Mouse (Mus musculus) kidney, embryonic 15.5 days (tissue): Measurements from ENCODE around the gene Rps19. TPM values are rescaled to one million over a fixed set of nuclear protein-coding genes. Genes with fewer than 3 reads are reported as not detected.
A peak's percentile ranks its signal among the peaks of the same experiment; 100 is the strongest.

ENCODE experiments used
- ATAC-seq: fragments of 200-750 bp; cut with Nextera tagmentation; replicated peaks from 2 replicates; pipeline ENCODE4 v1.8.0; 2017; ENCODE audit warnings: moderate TSS enrichment; ENCODE audit not compliant: low FRiP score
- H3K27ac ChIP-seq: fragments of 300-500 bp; sonication (generic); 2 replicates; pipeline ENCODE4 v1.5.1; 2015; ENCODE audit warnings: mild to moderate bottlenecking, inconsistent platforms
- H3K27me3 ChIP-seq: fragments of 300-500 bp; sonication (generic); 2 replicates; pipeline ENCODE4 v1.6.1; 2015; ENCODE audit warnings: inconsistent platforms
- H3K36me3 ChIP-seq: fragments of 300-500 bp; sonication (generic); 2 replicates; pipeline ENCODE4 v1.6.1; 2015; ENCODE audit warnings: inconsistent platforms
- H3K4me1 ChIP-seq: fragments of 300-500 bp; sonication (generic); 2 replicates; pipeline ENCODE4 v1.6.1; 2015; ENCODE audit warnings: inconsistent platforms
- H3K4me2 ChIP-seq: fragments of 300-500 bp; sonication (generic); 2 replicates; pipeline ENCODE4 v1.6.1; 2015; ENCODE audit warnings: moderate library complexity, mild to moderate bottlenecking, inconsistent platforms
- H3K4me3 ChIP-seq: fragments of 300-500 bp; sonication (generic); replicated peaks from 2 replicates; pipeline ENCODE4 v1.5.1; 2015; ENCODE audit warnings: mild to moderate bottlenecking, inconsistent platforms
- H3K9ac ChIP-seq: fragments of 300-500 bp; sonication (generic); 2 replicates; pipeline ENCODE4 v1.6.1; 2015; ENCODE audit warnings: mild to moderate bottlenecking, inconsistent platforms
- H3K9me3 ChIP-seq: fragments of 300-500 bp; sonication (generic); replicated peaks from 2 replicates; pipeline ENCODE4 v1.6.1; 2016; ENCODE audit warnings: inconsistent platforms
- WGBS: fragments of 180-500 bp; shearing (Covaris S2); methylation state at CpG from one replicate; pipeline ENCODE4 v1.1.7; 2015; ENCODE audit warnings: mixed read lengths; 5-methylcytosine and 5-hydroxymethylcytosine counted together
- polyA plus RNA-seq: library from polyadenylated mRNA; unstranded; fragments of >200 nt; fragmentation: Nextera tagmentation; extraction: Ambion mirVana; gene quantifications from 2 replicates; pipeline ENCODE4 v1.2.1, GENCODE M21; 2015

The Rps19 gene
- polyA plus RNA-seq, 1 experiment from 2014 or later = 2,383 TPM

DNA sequence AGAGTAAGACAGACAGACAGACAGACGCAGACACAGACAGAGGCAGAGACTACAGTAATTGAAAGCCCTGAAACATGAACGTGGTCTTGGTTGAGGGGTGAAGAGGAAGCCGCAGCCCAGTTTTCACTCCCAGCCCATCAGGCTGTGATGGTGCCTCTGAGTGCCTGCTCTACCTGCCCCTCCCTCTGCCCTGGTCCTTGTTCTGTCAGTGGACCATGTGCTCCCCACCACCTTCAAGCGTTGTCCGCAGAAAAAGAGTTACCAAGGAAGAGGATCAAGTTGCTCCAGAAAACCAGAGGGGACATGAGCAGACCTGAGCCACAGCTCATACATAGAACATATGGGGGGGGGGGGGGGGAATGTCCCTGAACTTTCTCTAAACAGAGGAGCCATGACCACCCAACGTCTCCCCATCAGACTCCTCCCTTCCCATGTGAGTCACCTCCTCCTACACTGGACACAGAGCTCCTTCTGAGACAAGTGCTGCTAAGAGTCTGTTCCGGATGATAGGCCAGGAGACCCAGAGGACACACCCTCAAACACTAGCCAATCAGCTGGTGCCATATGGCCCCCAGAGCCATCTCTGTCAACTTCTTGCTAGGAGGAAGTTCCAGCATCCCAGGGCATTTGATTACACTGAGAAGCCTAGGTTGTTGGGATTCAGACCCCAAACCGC lies 31.5 kb upstream of the Rps19 start:
- no peak overlapping the region for H3K9ac ChIP-seq
- no peaks in the 10 kb centered on the region for H3K36me3 ChIP-seq
- H3K4me3 ChIP-seq = no peak overlapping the region
- 0 out of 2 replicates have a peak overlapping the region, but pooled peaks have one; percentile 27 for H3K27ac ChIP-seq
- 61% methylated on average over 8 of the region's 8 CpGs for WGBS
- H3K4me2 ChIP-seq = no peak overlapping the region
- ATAC-seq = peak; percentile 86
- no peaks in the 10 kb centered on the region for H3K27me3 ChIP-seq
- no peaks in the 10 kb centered on the region for H3K9me3 ChIP-seq
- H3K4me1 ChIP-seq = peaks cover 26% of the 10 kb centered on the region

GRCm38 (mm10) chr7:24853233-24853563 lies 31.0 kb upstream of the Rps19 start:
- Histone ChIP-seq H3K4me1 (peaks cover 26% of the 10 kb centered on the region), H3K4me3 (no peak overlapping the region), H3K9ac (no peak overlapping the region), H3K4me2 (no peak overlapping the region), H3K9me3 (no peaks in the 10 kb centered on the region), H3K27ac (0 out of 2 replicates have a peak overlapping the region, but pooled peaks have one; percentile 27), H3K27me3 (no peaks in the 10 kb centered on the region), H3K36me3 (no peaks in the 10 kb centered on the region)
- peak; percentile 36; the same call in 1 of the 2 replicates for ATAC-seq

GRCm38 (mm10) chr7:24853695-24854094 lies 30.5 kb upstream of the Rps19 start:
- H3K4me2 ChIP-seq = no peak overlapping the region
- H3K4me3 ChIP-seq = no peak overlapping the region
- H3K4me1 ChIP-seq = peaks cover 26% of the 10 kb centered on the region
- no peak overlapping the region for H3K9ac ChIP-seq
- H3K27me3 ChIP-seq = no peaks in the 10 kb centered on the region
- ATAC-seq = no peak
- H3K9me3 ChIP-seq = no peaks in the 10 kb centered on the region
- no peak overlapping the region for H3K27ac ChIP-seq
- WGBS = 29% methylated on average over 7 of the region's 7 CpGs
- H3K36me3 ChIP-seq = no peaks in the 10 kb centered on the region

DNA sequence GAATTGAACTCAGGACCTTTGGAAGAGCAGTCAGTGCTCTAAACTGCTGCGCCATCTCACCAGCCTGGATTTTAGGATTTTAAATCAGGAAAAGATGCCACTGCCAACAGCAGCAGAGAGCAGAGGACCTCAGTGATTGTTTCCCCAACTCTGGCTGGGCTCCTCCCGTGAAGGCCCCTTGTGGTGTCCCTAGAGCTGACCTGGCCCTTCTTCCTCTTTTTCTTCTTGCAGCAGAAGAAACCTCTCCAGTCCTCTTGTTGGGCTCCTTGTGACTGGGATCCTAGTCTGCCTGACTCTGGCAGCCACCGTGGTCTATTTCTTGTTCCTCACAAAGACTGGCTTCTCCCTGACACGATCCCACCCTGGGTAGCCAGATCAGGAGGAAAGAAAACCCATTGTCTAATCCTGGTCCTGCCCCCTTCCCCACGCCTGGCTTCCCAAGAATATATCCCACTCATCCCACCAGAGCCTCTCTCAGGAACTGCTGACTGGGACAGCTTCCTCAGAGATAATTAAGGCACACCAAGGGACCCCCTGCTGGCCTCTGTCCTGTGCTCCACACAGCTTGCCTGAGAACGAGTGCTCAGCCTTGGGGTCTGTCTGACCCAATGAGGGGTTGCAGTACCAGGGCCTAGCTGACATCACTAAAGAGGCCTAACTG lies 27.6 kb upstream of the Rps19 start:
- Histone ChIP-seq H3K4me3 (no peak overlapping the region), H3K27me3 (no peaks in the 10 kb centered on the region), H3K9ac (no peak overlapping the region), H3K36me3 (no peaks in the 10 kb centered on the region), H3K9me3 (no peaks in the 10 kb centered on the region), H3K4me2 (no peak overlapping the region), H3K27ac (no peak overlapping the region), H3K4me1 (peaks cover 16% of the 10 kb centered on the region)
- ATAC-seq = no peak
- 60% methylated on average over 6 of the region's 6 CpGs for WGBS

GRCm38 (mm10) chr7:24859234-24859633 lies 24.9 kb upstream of the Rps19 start:
- H3K27me3 ChIP-seq = no peaks in the 10 kb centered on the region
- 70% methylated on average over 5 of the region's 5 CpGs for WGBS
- H3K27ac ChIP-seq = no peak overlapping the region
- H3K9me3 ChIP-seq = no peaks in the 10 kb centered on the region
- H3K4me3 ChIP-seq = no peak overlapping the region
- peak; percentile 52; the same call in 1 of the 2 replicates for ATAC-seq
- no peak overlapping the region for H3K4me2 ChIP-seq
- no peaks in the 10 kb centered on the region for H3K4me1 ChIP-seq
- no peaks in the 10 kb centered on the region for H3K36me3 ChIP-seq
- no peak overlapping the region for H3K9ac ChIP-seq

GRCm38 (mm10) chr7:24861913-24862312 lies 22.3 kb upstream of the Rps19 start, which contains the start of gene Gm9844:
Gm9844 (plus strand) TSS chr7:24862213.
- H3K4me3 ChIP-seq = no peak within 1 kb of the TSS
- no peaks in the 10 kb centered on the region for H3K4me1 ChIP-seq
- ATAC-seq = no peak
- 84% methylated on average over 7 of the region's 7 CpGs for WGBS
- H3K36me3 ChIP-seq = no peaks in the 10 kb centered on the region
- H3K4me2 ChIP-seq = no peak within 1 kb of the TSS
- H3K27ac ChIP-seq = no peak within 1 kb of the TSS
- no peaks in the 10 kb centered on the region for H3K9me3 ChIP-seq
- H3K27me3 ChIP-seq = no peaks in the 10 kb centered on the region
- no peak within 1 kb of the TSS for H3K9ac ChIP-seq

DNA sequence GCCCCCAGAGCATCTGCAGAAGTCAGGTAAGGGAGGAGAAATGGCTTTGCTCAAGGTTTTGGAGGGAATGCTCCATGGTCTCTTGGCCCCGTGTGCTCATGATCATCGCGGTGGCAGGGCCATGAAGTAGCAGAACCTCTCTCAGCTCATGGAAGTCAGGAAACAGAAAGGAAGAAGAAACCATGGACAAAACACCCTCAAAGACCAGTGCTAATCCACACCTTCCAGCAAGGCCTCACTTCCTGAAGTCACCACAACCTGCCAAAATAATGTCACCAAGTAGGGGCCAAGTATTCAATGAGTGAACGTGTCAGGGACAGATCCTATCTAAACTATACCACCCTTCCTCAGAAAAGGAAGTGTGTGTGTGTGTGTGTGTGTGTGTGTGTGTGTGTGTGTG lies 21.3 kb upstream of the Rps19 start:
- Histone ChIP-seq H3K27ac (no peak overlapping the region), H3K4me3 (no peak overlapping the region), H3K9me3 (no peaks in the 10 kb centered on the region), H3K4me1 (no peaks in the 10 kb centered on the region), H3K9ac (no peak overlapping the region), H3K4me2 (no peak overlapping the region), H3K36me3 (no peaks in the 10 kb centered on the region), H3K27me3 (no peaks in the 10 kb centered on the region)
- 84% methylated on average over 4 of the region's 4 CpGs for WGBS
- no peak for ATAC-seq

DNA sequence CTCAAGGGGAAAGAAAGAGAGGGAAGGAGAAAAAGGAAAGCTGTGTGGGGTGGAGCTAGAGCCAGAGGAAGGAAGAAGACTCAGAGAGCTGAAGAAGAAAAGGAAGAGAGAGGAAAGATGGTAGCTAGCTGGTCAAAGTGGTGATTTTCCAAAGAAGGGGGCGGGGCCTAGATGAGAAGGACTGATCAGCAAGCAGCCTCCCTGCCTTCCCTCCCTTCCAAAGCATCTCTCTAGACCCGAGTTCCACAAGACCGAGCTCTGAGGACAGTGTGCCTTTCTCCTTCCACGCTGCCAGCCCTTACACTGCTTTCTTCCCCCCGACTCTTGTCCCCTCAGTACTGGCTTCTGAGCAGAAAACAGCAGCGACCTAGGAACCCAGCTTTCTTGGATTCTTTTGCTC lies 20.0 kb upstream of the Rps19 start:
- Histone ChIP-seq H3K4me3 (no peak overlapping the region), H3K36me3 (no peaks in the 10 kb centered on the region), H3K9ac (no peak overlapping the region), H3K4me1 (no peaks in the 10 kb centered on the region), H3K4me2 (no peak overlapping the region), H3K27me3 (no peaks in the 10 kb centered on the region), H3K9me3 (no peaks in the 10 kb centered on the region), H3K27ac (no peak overlapping the region)
- no peak for ATAC-seq
- 42% methylated on average over 6 of the region's 6 CpGs for WGBS

- Histone ChIP-seq H3K9me3 (no peaks in the 10 kb centered on the region), H3K4me1 (no peaks in the 10 kb centered on the region), H3K27me3 (peaks cover 6% of the 10 kb centered on the region; the same call in 1 of the 2 replicates), H3K27ac (no peak overlapping the region), H3K36me3 (no peaks in the 10 kb centered on the region), H3K4me2 (no peak overlapping the region), H3K9ac (no peak overlapping the region), H3K4me3 (no peak overlapping the region)
- WGBS = 72% methylated on average over 17 of the region's 17 CpGs
- ATAC-seq = no peak
Observed at GRCm38 (mm10) chr7:24869080-24869479, 15.1 kb upstream of the Rps19 start.

DNA sequence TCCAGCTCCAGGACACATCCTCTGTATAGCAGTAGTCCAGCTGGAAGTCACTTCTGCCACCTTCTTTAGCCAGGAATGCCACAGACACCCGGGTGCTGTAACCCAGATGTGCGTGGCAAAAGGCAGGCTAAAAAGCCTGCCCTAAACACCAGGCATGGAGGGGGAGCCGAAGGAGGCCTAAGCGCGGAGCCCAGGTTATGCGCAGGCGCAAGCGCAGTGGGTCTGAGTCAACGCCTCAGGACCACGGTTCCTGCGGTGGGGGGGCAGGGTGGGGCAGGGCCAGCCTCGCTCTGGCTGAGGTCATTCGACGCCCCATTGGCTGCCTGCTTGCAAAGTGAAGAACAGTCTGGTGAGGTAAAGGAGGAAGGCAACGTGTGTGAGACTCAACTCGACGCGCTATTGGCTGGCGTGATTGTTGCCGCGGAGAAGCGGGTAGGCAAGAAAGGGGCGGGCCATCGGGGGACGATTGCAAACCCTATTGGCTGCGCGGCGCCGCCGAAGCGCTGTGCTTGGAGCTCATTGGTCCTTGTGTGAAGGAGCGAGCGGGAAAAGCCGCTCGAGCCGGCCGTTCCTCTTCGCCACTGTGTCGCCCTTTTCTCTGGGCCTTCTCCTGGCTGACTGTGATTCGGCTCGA lies 14.5 kb upstream of the Rps19 start, which contains the start of the genes Lypd4 and Dmrtc2:
Gene Lypd4 (minus strand): TSS at position 410 of the 634 bp plus-strand sequence.
Gene Dmrtc2 (plus strand): TSS at position 526 of the 634 bp plus-strand sequence.
- Histone ChIP-seq H3K4me2 (no peak within 1 kb of the TSS), H3K4me3 (no peak within 1 kb of the TSS), H3K27ac (no peak within 1 kb of the TSS), H3K9ac (no peak within 1 kb of the TSS), H3K36me3 (no peaks in the 10 kb centered on the region), H3K9me3 (no peaks in the 10 kb centered on the region), H3K4me1 (no peaks in the 10 kb centered on the region), H3K27me3 (peaks cover 6% of the 10 kb centered on the region; the same call in 1 of the 2 replicates)
- no peak for ATAC-seq
- 54% methylated on average over 41 of the region's 41 CpGs for WGBS

DNA sequence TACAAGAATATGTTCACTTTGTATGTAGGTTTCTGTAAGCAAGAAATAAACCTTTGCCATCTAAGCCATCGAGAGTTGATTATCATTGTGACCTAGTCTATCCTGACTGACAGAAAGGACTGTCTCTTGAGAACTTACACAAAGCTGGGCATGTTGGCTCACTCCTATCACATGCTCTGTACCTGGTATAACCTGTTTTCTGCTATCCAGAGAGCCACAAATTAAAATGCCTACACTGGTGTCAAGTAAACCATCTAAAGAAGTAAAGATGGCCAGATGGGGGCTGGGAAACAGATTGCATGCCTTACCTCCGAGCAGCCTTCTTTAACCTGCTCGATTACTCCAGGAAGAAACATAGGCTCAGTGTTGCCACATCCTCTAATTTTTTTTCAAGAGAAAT lies 6.6 kb upstream of the Rps19 start:
- no peaks in the 10 kb centered on the region for H3K9me3 ChIP-seq
- no peak overlapping the region for H3K27ac ChIP-seq
- H3K9ac ChIP-seq = no peak overlapping the region
- H3K4me3 ChIP-seq = no peak overlapping the region
- 71% methylated on average over 3 of the region's 3 CpGs for WGBS
- H3K4me2 ChIP-seq = no peak overlapping the region
- no peak for ATAC-seq
- no peaks in the 10 kb centered on the region for H3K36me3 ChIP-seq
- H3K4me1 ChIP-seq = peaks cover 10% of the 10 kb centered on the region
- H3K27me3 ChIP-seq = no peaks in the 10 kb centered on the region

- 0 out of 2 replicates have a peak overlapping the region, but pooled peaks have one; percentile 14 for H3K27ac ChIP-seq
- H3K27me3 ChIP-seq = no peaks in the 10 kb centered on the region
- no peaks in the 10 kb centered on the region for H3K36me3 ChIP-seq
- no peaks in the 10 kb centered on the region for H3K9me3 ChIP-seq
- no peak for ATAC-seq
- no peak overlapping the region for H3K4me3 ChIP-seq
- 31% methylated on average over 2 of the region's 2 CpGs for WGBS
- no peak overlapping the region for H3K9ac ChIP-seq
- H3K4me1 ChIP-seq = peaks cover 12% of the 10 kb centered on the region
- H3K4me2 ChIP-seq = no peak overlapping the region
Observed at GRCm38 (mm10) chr7:24879620-24880019, 4.6 kb upstream of the Rps19 start.
